Mouse (Mus musculus) brain, embryonic 14.5 days (tissue): ENCODE results near the gene Gm13271.

Experiments
- CTCF ChIP-seq: fragments of 200-500 bp; IDR thresholded peaks from 2 replicates; pipeline ENCODE4 v1.5.1; 2012; ENCODE audit warnings: inconsistent platforms, mild to moderate bottlenecking, moderate library complexity, borderline replicate concordance; ENCODE audit not compliant: insufficient read depth, insufficient read length; ENCODE audit errors: extremely low read depth
- POLR2A ChIP-seq: fragments of 200-500 bp; IDR thresholded peaks from 2 replicates; pipeline ENCODE4 v1.6.1; 2012; ENCODE audit warnings: mild to moderate bottlenecking, inconsistent platforms, borderline replicate concordance; ENCODE audit not compliant: poor library complexity, insufficient read depth, insufficient read length, severe bottlenecking; ENCODE audit errors: extremely low read depth

GRCm38 (mm10) chr4:88714281-88714680 is 40.4 kb upstream of the Gm13271 start:
- TF ChIP-seq CTCF (no peak), POLR2A (no peak)
